Mouse (Mus musculus) MEL (cell line): ENCODE data around the gene Stx18.

Experiments
- CTCF ChIP-seq, 3 experiments: IDR thresholded peaks in 2 of 3; conservative IDR thresholded peaks in 1 of 3; 2 replicates each; pipeline ENCODE4 v1.5.1; 2011 to 2012; ENCODE audit warnings: low read length in 3 of 3, low read depth in 2 of 3, mild to moderate bottlenecking in 2 of 3, improper control_type of control experiment in 1 of 3, inconsistent platforms in 1 of 3, mixed read lengths in 1 of 3, moderate library complexity in 1 of 3; ENCODE audit not compliant: control insufficient read depth in 1 of 3, insufficient read depth in 1 of 3, poor library complexity in 1 of 3, severe bottlenecking in 1 of 3
- EP300 ChIP-seq, 2 experiments: IDR thresholded peaks; 2 replicates each; pipeline ENCODE4 v1.6.1; 2011; ENCODE audit warnings: improper control_type of control experiment in 2 of 2, low read length in 2 of 2, low read depth in 1 of 2, mild to moderate bottlenecking in 1 of 2
- GATA1 ChIP-seq: IDR thresholded peaks from 2 replicates; pipeline ENCODE4 v1.6.1; 2011; ENCODE audit warnings: low read depth, low read length, improper control_type of control experiment
- KAT2A ChIP-seq: conservative IDR thresholded peaks from 2 replicates; pipeline ENCODE4 v1.6.1; 2012; ENCODE audit warnings: low read depth, low read length, improper control_type of control experiment, inconsistent platforms
- MAZ ChIP-seq: IDR thresholded peaks from 2 replicates; pipeline ENCODE4 v1.6.1; 2012; ENCODE audit warnings: low read depth, mild to moderate bottlenecking, inconsistent platforms, low read length, improper control_type of control experiment
- MXI1 ChIP-seq: IDR thresholded peaks from 2 replicates; pipeline ENCODE4 v1.6.1; 2011; ENCODE audit warnings: mild to moderate bottlenecking, low read depth, low read length, improper control_type of control experiment
- NRF1 ChIP-seq: IDR thresholded peaks from 2 replicates; pipeline ENCODE4 v1.6.1; 2014; ENCODE audit warnings: low read depth, mild to moderate bottlenecking, inconsistent platforms, low read length, improper control_type of control experiment, moderate library complexity; ENCODE audit not compliant: poor library complexity, insufficient read depth, severe bottlenecking
- POLR2A ChIP-seq, 2 experiments: IDR thresholded peaks; 2 replicates each; pipeline ENCODE4 v1.6.1; 2011 to 2012; ENCODE audit warnings: low read length in 2 of 2, mild to moderate bottlenecking in 2 of 2, control low read depth in 1 of 2, improper control_type of control experiment in 1 of 2, low read depth in 1 of 2, moderate library complexity in 1 of 2; ENCODE audit not compliant: control insufficient read depth in 1 of 2, insufficient read depth in 1 of 2, poor library complexity in 1 of 2

DNA sequence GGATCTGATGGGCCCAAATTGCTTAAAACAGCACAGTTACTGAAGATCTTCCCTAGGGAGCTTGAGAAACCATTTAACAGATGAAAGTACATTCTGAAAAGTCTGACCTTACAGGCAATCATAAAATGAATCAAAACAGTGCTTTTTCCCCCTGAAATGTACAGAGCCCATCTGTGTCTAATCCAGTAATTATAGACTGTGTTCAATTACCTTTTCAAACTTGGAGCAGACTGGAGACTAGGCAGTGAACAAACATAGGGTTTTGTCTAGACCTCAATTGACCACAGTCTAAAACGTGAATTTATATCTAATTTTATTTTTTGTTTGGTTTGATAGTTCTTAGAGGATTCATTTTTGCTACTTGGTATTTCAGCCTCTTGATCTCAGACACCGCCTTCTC, 26.9 kb downstream of the Stx18 start:
- no peak for TF ChIP-seq MAZ
- TF ChIP-seq CTCF (IDR thresholded peaks at IDR 0.05 in 2 of 3, conservative IDR thresholded peaks at IDR 0.05 in 1 of 3; ENCODE audit: control insufficient read depth in 1 of 3, insufficient read depth in 1 of 3, low read depth in 2 of 3, low read length in 3 of 3, poor library complexity in 1 of 3, severe bottlenecking in 1 of 3): no peak
- no peak for TF ChIP-seq GATA1
- TF ChIP-seq EP300 (IDR thresholded peaks at IDR 0.05; ENCODE audit: low read depth in 1 of 2, low read length in 2 of 2): no peak
- no peak for TF ChIP-seq POLR2A (IDR thresholded peaks at IDR 0.05; ENCODE audit: control insufficient read depth in 1 of 2, insufficient read depth in 1 of 2, low read depth in 1 of 2, low read length in 2 of 2, poor library complexity in 1 of 2)
- no peak for TF ChIP-seq KAT2A
- TF ChIP-seq MXI1: no peak
- no peak for TF ChIP-seq NRF1
